Mouse (Mus musculus) embryonic facial prominence, embryonic 11.5 days (tissue): ENCODE measurements around the gene Smpd1. TPM values are rescaled to one million over a fixed set of nuclear protein-coding genes. Genes with fewer than 3 reads are reported as not detected.

ENCODE experiments used
- ATAC-seq: fragments of 200-750 bp; cut with Nextera tagmentation; replicated peaks from 2 replicates; pipeline ENCODE4 v1.8.0; 2017; ENCODE audit warnings: low read depth; ENCODE audit not compliant: insufficient number of reproducible peaks, low FRiP score, low TSS enrichment
- DNase-seq: peaks from one replicate; pipeline ENCODE4 v3.0.0-alpha.2; 2015; ENCODE audit warnings: low spot score
- H3K27ac ChIP-seq: fragments of 300-500 bp; sonication (generic); replicated peaks from 2 replicates; pipeline ENCODE4 v1.5.1; 2014; ENCODE audit warnings: mild to moderate bottlenecking, low read depth, low read length, control low read depth
- H3K27me3 ChIP-seq: fragments of 300-500 bp; sonication (generic); 2 replicates; pipeline ENCODE4 v1.6.1; 2014; ENCODE audit warnings: mild to moderate bottlenecking, low read length, moderate library complexity, mixed read lengths; ENCODE audit not compliant: control insufficient read depth, insufficient read depth
- H3K36me3 ChIP-seq: fragments of 300-500 bp; sonication (generic); replicated peaks from 2 replicates; pipeline ENCODE4 v1.6.1; 2014; ENCODE audit warnings: low read depth, mild to moderate bottlenecking, low read length, moderate library complexity, mixed read lengths; ENCODE audit not compliant: control insufficient read depth, insufficient read depth
- H3K4me1 ChIP-seq: fragments of 300-500 bp; sonication (generic); 2 replicates; pipeline ENCODE4 v1.6.1; 2014; ENCODE audit warnings: low read length, mixed read lengths; ENCODE audit not compliant: control insufficient read depth, insufficient read depth
- H3K4me2 ChIP-seq: fragments of 300-500 bp; sonication (generic); 2 replicates; pipeline ENCODE4 v1.6.1; 2014; ENCODE audit warnings: low read depth, mild to moderate bottlenecking, control low read depth, low read length, moderate library complexity
- H3K4me3 ChIP-seq: fragments of 300-500 bp; sonication (generic); 2 replicates; pipeline ENCODE4 v1.5.1; 2014; ENCODE audit warnings: low read depth, low read length, control low read depth
- H3K9ac ChIP-seq: fragments of 300-500 bp; sonication (generic); replicated peaks from 2 replicates; pipeline ENCODE4 v1.6.1; 2014; ENCODE audit warnings: mild to moderate bottlenecking, control low read depth, low read length
- H3K9me3 ChIP-seq: fragments of 300-500 bp; sonication (generic); replicated peaks from 2 replicates; pipeline ENCODE4 v1.6.1; 2016; ENCODE audit warnings: mild to moderate bottlenecking, low read length, inconsistent platforms, mixed read lengths; ENCODE audit not compliant: control insufficient read depth
- WGBS: fragments of 180-500 bp; shearing (Covaris S2); extraction: QIAGEN DNeasy Blood & Tissue Kit; methylation state at CpG from one replicate; pipeline ENCODE4 v1.1.7; 2014; 5-methylcytosine and 5-hydroxymethylcytosine counted together
- polyA plus RNA-seq: library from polyadenylated mRNA; unstranded; fragments of >200 nt; fragmentation: Nextera tagmentation; extraction: Ambion mirVana; gene quantifications from 2 replicates; pipeline ENCODE4 v1.2.1, GENCODE M21; 2014

Smpd1 gene
- polyA plus RNA-seq, 1 experiment from 2014 or later: 38.5 TPM

DNA sequence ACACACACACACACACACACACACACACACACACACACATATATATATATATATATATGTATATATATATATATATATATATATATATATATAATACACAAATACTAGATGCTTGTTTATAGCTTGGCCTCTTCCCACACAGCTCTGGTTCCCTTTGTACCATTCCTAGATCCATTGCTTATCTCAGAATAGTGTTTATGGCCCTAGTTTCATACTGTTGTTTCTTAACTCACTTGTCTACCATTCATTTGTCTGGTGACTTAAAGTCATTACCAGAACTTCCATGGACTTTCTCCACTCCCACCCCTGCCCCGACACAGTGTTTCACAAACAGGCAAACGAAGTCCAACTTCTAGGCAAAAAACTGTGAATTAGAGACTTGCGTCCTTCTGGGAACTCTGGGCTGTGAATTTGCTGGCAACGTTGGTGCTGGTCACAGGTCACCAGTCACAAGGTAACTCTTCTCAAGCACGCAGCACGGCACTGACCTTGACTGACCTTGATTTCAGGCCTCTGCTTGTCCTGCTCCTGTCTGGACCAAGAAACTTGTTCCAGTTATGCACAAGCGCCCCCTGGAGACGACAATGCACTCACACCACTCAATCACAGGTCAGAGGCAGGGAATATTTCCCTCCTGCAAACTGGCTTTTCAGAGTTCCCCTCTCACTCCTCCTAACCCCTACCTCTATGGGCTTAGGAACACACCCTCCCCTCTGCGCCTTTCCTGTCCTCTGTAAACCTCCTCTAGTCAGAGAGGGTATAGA lies 48.9 kb downstream of the Smpd1 start:
- DNase-seq (peak; percentile 75), ATAC-seq (0 out of 2 replicates have a peak, but pooled peaks have one; percentile 20)
- no peaks in the 10 kb centered on the region for H3K27me3 ChIP-seq

More for the DNA sequence above, 48.9 kb downstream of the Smpd1 start:
- H3K4me1 ChIP-seq: no peaks in the 10 kb centered on the region
- H3K4me3 ChIP-seq: no peak overlapping the region
- no peak overlapping the region for H3K4me2 ChIP-seq
- no peaks in the 10 kb centered on the region for H3K36me3 ChIP-seq
- 30% methylated on average over 9 of the region's 9 CpGs for WGBS
- H3K9me3 ChIP-seq: no peaks in the 10 kb centered on the region
- H3K9ac ChIP-seq: no peak overlapping the region
- no peak overlapping the region for H3K27ac ChIP-seq

Other genes starting within 250 kb of the Smpd1 start
- not detected in 2 replicates for gene Olfr689, start 243.2 kb upstream of the Smpd1 start, polyA plus RNA-seq
- not detected in 2 replicates for gene Olfr690, start 220.3 kb upstream of the Smpd1 start, polyA plus RNA-seq
- gene Olfr691, start 212.1 kb upstream of the Smpd1 start, polyA plus RNA-seq: not detected in 2 replicates
- gene Olfr692, start 186.1 kb upstream of the Smpd1 start, polyA plus RNA-seq: not detected in 2 replicates
- gene Gm5901, start 179.3 kb upstream of the Smpd1 start, polyA plus RNA-seq: not detected in 2 replicates
- gene Fam160a2, start 154.3 kb upstream of the Smpd1 start, polyA plus RNA-seq: 26.7 and 30.3 TPM in 2 replicates
- gene Cnga4, start 149.8 kb upstream of the Smpd1 start, polyA plus RNA-seq: 0.11 TPM in 1 of 2 replicates, not detected in the other
- gene Cckbr, start 128.6 kb upstream of the Smpd1 start, polyA plus RNA-seq: 0.10 and 0.15 TPM in 2 replicates
- gene Cavin3, start 72.1 kb upstream of the Smpd1 start, polyA plus RNA-seq: 23.9 and 25.7 TPM in 2 replicates
- 59.7 and 68.7 TPM in 2 replicates for gene Apbb1, start 27.3 kb downstream of the Smpd1 start, polyA plus RNA-seq
- gene Hpx, start 45.8 kb downstream of the Smpd1 start, polyA plus RNA-seq: 0.14 and 0.59 TPM in 2 replicates
- gene Trim3, start 79.2 kb downstream of the Smpd1 start, polyA plus RNA-seq: 19.2 and 23.6 TPM in 2 replicates
- 150 and 152 TPM in 2 replicates for gene Timm10b, start 85.7 kb downstream of the Smpd1 start, polyA plus RNA-seq
- 71.2 and 76.3 TPM in 2 replicates for gene Arfip2, start 86.1 kb downstream of the Smpd1 start, polyA plus RNA-seq
- 7.7 and 11.4 TPM in 2 replicates for gene Gm45799, start 86.2 kb downstream of the Smpd1 start, polyA plus RNA-seq
- gene Dnhd1, start 96.5 kb downstream of the Smpd1 start, polyA plus RNA-seq: 0.28 and 1.4 TPM in 2 replicates
- gene Ilk, start 182.2 kb downstream of the Smpd1 start, polyA plus RNA-seq: 239 TPM in 2 replicates
- gene Rrp8, start 183.0 kb downstream of the Smpd1 start, polyA plus RNA-seq: 46.2 and 51.2 TPM in 2 replicates
- 168 and 181 TPM in 2 replicates for gene Taf10, start 190.0 kb downstream of the Smpd1 start, polyA plus RNA-seq
- gene Tpp1, start 197.9 kb downstream of the Smpd1 start, polyA plus RNA-seq: 38.1 and 42.6 TPM in 2 replicates
- gene Dchs1, start 233.3 kb downstream of the Smpd1 start, polyA plus RNA-seq: 18.5 and 19.3 TPM in 2 replicates